Mouse (Mus musculus) megakaryocyte-erythroid progenitor cell, adult 5-6 weeks (primary cell): Measurements from ENCODE around the gene Grcc10. TPM values are rescaled to one million over a fixed set of nuclear protein-coding genes. Genes with fewer than 3 reads are reported as not detected.

Source experiments
- ATAC-seq: replicated peaks from 2 replicates; pipeline ENCODE4 v1.8.0; 2016; ENCODE audit warnings: mild to moderate bottlenecking, inconsistent platforms; ENCODE audit not compliant: severe bottlenecking, poor library complexity, low FRiP score, low TSS enrichment
- total RNA-seq, 2 experiments: library from RNA; stranded (forward) in 1 of 2; stranded (reverse) in 1 of 2; fragments of 200-1000, 215-1000 nt in 1 of 2; fragments of >200 nt in 1 of 2; fragmentation: Nextera tagmentation in 1 of 2; gene quantifications; 2 replicates each; pipeline ENCODE4 v1.2.3; 2014 to 2017

The Grcc10 gene
- total RNA-seq, 2 experiments from 2014 or later: 66.5 to 141 TPM

DNA sequence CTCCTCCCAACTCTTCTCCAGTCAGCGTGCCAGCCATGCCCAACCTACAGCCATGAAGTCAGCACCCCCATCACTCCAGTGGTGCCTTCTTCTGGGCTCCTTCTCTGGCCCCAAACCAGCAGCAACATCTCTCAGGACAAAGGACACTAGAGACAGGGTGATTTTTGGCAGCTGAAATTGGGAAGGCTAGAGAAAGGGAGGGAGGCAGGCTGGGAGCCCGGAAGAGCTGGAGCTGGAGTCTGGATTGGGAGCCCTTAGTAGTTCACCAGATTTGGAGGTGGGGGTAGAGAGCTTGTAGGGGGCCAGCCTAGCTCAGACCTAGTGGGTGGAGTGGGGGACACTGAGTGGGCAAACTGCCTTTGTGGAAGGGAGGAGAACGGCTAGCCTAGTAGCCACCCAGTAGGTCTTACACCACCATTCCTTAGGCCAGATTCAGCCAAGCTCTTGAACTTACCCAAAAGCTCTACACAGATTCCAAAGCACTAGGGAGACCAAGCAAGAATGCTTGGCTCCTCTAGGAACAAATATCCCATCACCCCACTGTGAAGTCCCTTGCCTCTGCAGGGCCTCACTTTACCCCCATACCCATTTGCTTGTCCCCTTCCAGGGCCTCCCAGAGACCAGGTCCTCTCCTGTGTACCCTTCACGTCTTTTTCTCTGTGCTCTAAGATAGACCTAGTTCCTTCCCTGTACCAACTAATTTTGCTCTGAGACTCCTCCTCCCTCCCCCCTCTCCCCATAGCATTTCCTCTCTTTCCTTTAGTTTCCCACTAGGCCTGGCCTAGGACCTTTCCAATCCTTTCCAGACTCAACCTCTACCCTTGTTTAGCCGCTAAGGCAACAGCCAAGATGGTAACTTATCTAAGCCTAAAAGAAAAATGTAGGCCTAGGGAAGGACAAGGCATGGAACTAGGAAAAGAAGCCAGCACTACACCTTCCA lies 17.0 kb upstream of the Grcc10 start:
- no peak for ATAC-seq

DNA sequence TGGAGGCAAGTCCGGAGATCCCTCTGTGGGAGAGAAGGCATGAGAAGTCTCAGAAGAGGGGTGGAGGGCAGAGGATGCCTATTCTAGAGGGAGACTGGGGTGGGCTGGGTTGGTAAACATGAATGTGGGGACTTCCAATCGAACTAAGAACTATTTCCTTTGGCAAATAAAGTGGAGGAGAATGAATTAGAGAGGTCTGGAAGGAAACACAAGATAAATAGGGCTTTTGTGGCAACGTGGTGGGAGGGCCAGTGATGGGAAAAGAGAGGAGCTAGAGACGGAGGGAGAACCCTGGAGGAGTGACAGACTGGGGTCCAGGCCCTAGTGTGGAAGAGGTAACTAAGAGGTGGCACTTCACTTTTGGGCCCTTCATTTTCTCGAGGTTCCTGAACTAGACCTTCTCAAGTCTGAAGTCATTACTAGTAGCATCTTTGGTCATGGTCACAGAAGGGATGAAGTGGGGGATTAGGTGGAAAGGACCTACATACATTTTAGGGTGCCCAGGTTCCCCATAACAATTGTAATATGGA lies 16.2 kb upstream of the Grcc10 start:
- no peak for ATAC-seq

GRCm38 (mm10) chr6:124756652-124757350 lies 15.6 kb upstream of the Grcc10 start:
- no peak for ATAC-seq

DNA sequence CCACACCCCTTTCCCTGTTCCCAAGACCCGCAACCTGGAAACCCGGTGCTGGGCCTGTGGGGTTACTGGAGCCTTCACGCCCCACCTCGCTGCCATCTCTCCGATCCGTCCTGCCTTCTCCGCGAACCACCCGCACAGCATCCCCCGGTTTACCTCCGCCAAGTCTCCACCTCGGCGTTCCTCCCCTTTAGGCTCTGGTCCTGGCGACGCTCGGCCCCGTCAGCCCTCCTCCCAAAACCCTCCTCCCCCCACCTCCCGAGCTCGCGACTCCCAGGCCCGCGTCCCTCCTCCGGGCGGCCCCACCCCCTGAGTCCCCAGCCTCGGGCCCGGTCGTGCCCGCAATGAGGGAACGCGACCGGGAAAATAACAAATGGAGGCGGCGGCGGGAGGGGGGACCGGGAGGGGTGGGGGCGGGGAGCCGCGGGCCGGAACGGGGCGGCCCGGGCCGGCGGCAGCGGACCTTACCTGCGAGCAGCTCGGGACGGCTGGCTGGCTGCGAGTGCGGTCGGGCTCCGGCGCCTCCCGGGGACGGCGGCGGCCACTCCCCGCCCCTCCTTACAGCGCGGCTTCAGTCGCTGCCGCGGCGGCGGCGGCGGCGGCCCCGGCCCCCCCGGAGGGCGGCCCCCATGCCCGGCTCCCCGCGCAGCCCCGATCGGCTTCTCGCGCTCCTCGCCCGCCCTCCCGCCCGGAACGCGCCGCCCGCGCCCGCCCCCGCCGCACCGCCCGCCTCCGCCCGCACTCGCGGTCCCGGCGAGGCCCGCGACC lies 14.8 kb upstream of the Grcc10 start, which contains the start of the genes Gm45234 and Atn1:
Gm45234 (minus strand) TSS at position 191 of the 765 bp plus-strand sequence.
Atn1 (minus strand) TSS at position 694 of the 765 bp plus-strand sequence.
- ATAC-seq: peak; percentile 36

- ATAC-seq: no peak
These were observed 14.1 kb upstream of the Grcc10 start for GRCm38 (mm10) chr6:124755306-124755705.

DNA sequence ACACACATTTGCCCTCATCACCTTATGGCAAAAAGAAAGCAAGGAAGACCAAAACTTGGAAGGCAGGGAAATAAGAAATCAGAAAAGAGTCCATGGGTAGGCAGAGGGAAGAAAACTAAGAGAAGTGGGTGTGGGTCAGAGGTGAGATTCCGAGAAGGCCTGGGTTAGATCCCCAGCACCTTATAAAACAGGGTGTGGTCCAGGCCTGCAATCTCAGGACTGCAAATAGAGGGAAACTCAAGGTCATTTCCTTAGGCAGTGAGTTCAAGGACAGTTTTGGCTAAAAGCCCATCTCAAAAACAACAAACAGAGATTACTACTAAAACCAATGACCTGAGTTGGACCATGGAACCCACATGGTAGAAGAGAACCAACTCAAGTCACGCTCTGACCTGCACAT lies 12.7 kb upstream of the Grcc10 start:
- ATAC-seq: no peak

GRCm38 (mm10) chr6:124750405-124750804 lies 9.2 kb upstream of the Grcc10 start:
- no peak for ATAC-seq

GRCm38 (mm10) chr6:124746654-124747632 lies 5.8 kb upstream of the Grcc10 start:
- no peak for ATAC-seq

GRCm38 (mm10) chr6:124746296-124746605 lies 5.1 kb upstream of the Grcc10 start:
- no peak for ATAC-seq

GRCm38 (mm10) chr6:124745490-124746295 lies 4.5 kb upstream of the Grcc10 start:
- ATAC-seq: peak; percentile 55

DNA sequence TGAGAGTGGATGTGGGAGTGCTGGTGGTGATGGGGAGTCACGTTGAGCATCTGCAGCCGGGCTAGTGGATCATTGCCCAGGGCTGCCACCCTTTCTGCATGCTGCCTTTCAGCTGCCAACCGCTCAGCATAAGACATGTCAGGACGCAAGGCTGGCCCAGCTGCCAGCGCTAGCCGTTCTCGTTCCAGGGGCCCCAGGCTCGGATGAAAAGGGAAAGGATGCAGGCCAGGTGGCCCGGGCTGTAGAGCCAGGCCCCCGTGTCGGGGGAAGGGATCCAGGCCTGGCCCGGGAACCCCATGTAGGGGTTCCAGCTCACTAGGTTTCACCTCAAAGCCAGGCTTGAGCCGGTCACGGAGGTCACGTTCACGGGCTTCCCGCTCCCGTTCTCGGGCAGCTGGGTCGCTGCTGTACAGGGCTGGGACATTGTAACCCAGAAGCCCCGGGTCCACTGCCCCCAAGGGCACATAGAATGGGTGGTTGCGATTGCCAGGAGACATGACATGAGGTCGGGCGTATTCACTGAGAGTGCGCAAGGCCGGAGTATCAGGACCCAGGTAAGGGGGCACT lies 3.7 kb upstream of the Grcc10 start:
- ATAC-seq: no peak

DNA sequence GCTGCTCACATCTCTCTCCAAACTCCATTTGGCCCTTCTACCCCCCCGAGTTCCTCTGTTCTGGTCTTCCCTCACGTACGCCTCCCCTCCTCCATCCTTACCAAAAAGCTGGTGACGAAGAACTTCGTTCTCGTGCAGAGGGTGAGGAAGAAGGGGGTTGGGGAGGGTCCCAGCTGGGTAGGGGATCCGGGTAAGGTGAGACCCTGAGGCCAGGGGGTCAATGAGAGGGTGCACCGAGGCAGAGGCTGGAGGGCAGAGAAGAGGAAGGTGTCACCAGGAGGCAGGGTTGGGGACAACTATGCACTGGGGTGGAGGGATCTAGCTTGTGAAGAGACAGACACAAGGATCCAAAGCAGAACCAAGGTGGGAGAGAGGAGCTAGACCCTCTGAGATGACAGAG lies 2.5 kb upstream of the Grcc10 start:
- ATAC-seq: no peak

DNA sequence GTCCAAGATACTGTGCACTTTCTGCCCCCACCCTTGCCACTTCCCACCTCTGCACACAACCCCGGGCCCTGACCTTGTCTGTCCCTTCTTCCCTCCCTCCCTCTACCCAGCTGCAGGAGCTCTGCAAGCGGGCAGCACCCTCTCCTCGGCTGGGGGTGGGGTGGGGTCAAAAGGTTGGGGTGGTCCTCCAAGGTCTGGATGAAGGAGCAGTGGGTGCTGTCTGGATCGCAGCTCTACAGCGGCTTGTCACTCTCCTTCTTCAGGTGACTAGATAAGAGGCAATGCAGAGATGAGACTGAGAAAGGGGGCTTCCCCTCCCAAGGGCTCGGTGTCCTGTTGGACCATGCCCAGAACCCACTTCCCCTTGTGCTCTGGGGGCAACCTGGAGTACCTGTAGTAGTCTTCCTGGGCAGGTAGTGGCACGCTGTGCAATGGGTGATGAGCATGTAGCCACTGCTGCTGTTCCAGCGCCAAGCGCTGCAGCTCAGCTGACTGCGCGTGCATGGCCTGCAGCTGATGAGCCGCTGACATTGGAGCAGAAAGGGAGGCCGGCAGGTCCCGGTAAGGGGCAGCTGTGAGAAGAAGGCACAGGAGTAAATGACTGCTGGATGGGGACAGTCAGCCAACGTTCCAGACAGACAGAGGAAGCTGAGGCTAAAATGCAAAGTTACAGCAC lies 1.8 kb upstream of the Grcc10 start:
- ATAC-seq: no peak

DNA sequence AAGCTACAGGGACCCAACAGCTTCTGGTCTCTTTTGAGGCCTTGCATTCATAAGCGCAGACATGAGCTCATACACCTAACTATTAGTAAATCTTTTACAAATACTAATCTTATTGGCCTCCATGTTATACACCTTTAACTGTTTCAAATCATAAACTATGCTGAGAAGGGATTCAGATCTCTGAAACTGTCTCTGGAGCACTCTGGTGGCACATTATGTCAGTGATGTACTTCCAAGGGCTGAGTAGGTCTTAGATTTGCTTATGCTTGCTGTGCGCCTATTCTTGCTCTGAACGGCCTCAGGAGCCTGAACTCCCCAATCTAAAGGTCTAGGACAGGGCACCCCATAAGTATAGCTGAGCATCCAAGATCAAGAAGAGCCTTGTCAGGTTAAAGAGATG lies 668 bp upstream of the Grcc10 start:
- no peak for ATAC-seq

DNA sequence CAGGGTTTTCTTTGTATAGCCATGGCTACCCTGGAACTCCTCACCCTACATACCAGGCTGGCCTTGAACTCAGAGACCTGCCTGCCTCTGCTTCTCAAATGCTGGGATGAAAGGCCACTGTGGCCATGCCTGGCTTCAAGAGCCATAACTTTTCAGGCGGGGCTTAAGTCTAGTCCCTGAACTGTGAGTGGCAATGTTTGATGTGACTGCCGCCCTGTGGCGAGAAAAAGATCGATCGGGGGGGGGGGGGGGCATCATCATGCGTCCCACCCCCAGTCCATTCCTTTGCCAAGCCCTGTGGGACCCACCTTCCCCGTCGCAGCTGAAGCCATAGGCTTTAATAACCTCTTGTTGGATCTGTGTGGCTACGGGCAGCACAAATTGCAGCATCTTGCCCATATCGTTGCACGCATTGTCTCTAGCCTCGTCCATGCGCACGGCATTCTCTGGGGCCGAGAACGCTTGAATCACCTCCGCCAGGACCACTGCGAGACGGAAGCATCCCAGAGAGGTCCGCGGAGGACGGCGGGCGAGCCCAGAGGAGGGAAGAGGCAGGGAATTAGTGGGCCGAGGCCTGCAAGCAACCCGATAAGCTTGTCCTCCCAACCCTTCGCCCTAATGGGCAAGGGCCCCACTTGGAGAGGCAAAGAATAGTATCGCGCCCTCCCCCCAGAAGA lies 825 bp downstream of the Grcc10 start:
- ATAC-seq: peak; percentile 8

GRCm38 (mm10) chr6:124739231-124739796 lies 1.9 kb downstream of the Grcc10 start:
- no peak for ATAC-seq
